Mouse (Mus musculus) thymus, adult 2 months (tissue): ENCODE measurements at regions not wholly inside any gene's neighbourhood (a gene's known extent, or its start where the extent isn't known, plus 50 kb on each side); places are given as distances from the start of the nearest gene placed in this dataset.

ENCODE experiments used
- CTCF ChIP-seq: fragments of 200-500 bp; IDR thresholded peaks from 2 replicates; pipeline ENCODE4 v1.5.1; 2012; ENCODE audit warnings: mild to moderate bottlenecking, control low read depth, low read length, moderate library complexity, borderline replicate concordance; ENCODE audit not compliant: control insufficient read depth, poor library complexity, insufficient read depth; ENCODE audit errors: extremely low read depth
- POLR2A ChIP-seq: fragments of 200-500 bp; IDR thresholded peaks from 2 replicates; pipeline ENCODE4 v1.6.1; 2012; ENCODE audit warnings: mild to moderate bottlenecking, low read length, control low read depth, moderate library complexity; ENCODE audit not compliant: control insufficient read depth, poor library complexity, insufficient read depth; ENCODE audit errors: extremely low read depth

DNA sequence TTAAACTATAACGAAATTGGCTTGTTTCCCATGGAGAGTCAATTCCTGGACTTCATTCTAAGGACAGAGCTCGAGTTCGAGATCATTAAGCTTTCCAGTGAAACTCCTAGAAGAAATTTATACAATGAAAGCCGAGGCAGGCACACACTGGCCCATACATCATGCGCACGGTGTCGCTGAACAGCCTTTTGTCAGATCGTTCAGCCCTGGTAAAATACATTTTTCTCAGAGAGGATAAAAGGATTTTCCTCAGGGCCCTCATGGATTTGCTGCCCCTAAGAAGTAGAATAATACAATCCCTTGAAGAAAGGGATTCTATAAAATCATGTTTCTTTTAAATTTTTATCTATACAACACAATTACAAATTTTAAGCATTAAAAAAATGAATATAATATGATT is 387.2 kb downstream of the Basp1 start:
- TF ChIP-seq CTCF (no peak), POLR2A (no peak)
